Mouse (Mus musculus): ENCODE measurements around the gene Cd300c.

DNA sequence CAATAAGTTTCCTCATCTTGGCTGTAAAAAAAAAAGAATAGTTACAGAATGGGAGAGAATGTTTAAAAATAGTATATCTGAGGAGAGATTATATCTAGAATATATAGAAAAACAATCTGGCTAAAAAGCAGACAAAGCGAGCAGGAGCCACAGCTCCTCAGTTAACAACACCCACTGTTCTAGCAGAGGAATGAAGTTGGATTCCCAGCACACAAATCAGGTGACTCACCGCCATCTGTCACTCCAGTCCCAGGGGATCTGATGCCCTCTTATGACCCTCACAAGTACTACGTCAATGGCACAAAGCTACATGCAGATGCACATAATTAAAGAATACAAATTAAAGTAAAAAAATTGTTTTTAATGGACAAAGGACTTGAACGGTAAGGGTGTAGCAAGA lies 46.5 kb downstream of the Cd300c start:
- TF ChIP-seq CTCF (IDR thresholded peaks at IDR 0.05; ENCODE audit: low read depth) (no peak), EP300 (IDR thresholded peaks at IDR 0.05; ENCODE audit: low read depth) (no peak)

All from liver, embryonic 14.5 days (tissue).